Mouse (Mus musculus) ES-E14 (cell line): Measurements from ENCODE around the gene Fnd3c2. TPM values are rescaled to one million over a fixed set of nuclear protein-coding genes. Genes with fewer than 3 reads are reported as not detected.

Source experiments
- DNase-seq: peaks from one replicate; pipeline ENCODE4 v3.0.0-alpha.2; 2013; ENCODE audit warnings: low read depth, low spot score
- H3K27ac ChIP-seq: 2 replicates; pipeline ENCODE4 v1.5.1; 2012; ENCODE audit warnings: low read depth, mild to moderate bottlenecking, low read length, moderate library complexity, mixed read lengths; ENCODE audit not compliant: poor library complexity, insufficient read depth, severe bottlenecking
- H3K36me3 ChIP-seq: 2 replicates; pipeline ENCODE4 v1.6.1; 2012; ENCODE audit warnings: mild to moderate bottlenecking, low read length, moderate library complexity, mixed read lengths; ENCODE audit not compliant: control insufficient read depth, poor library complexity, insufficient read depth, severe bottlenecking
- H3K4me1 ChIP-seq, 2 experiments: fragments of 150-350 bp in 1 of 2; sonication (generic) in 1 of 2; 2 replicates each; pipeline ENCODE4 v1.6.1; 2012; ENCODE audit warnings: low read length in 2 of 2, mild to moderate bottlenecking in 1 of 2, mixed read lengths in 1 of 2; ENCODE audit not compliant: control insufficient read depth in 2 of 2, insufficient read depth in 2 of 2, poor library complexity in 1 of 2
- H3K4me3 ChIP-seq, 2 experiments: fragments of 150-350 bp in 1 of 2; sonication (generic) in 1 of 2; 2 replicates each; pipeline ENCODE4 v1.5.1; 2012; ENCODE audit warnings: low read length in 2 of 2, low read depth in 1 of 2, mild to moderate bottlenecking in 1 of 2, mixed read lengths in 1 of 2; ENCODE audit not compliant: insufficient read depth in 1 of 2, poor library complexity in 1 of 2, severe bottlenecking in 1 of 2
- H3K9ac ChIP-seq: 2 replicates; pipeline ENCODE4 v1.6.1; 2012; ENCODE audit warnings: low read depth, mild to moderate bottlenecking, low read length, mixed read lengths; ENCODE audit not compliant: poor library complexity, insufficient read depth, severe bottlenecking
- H3K9me3 ChIP-seq: fragments of 150-350 bp; sonication (generic); 2 replicates; pipeline ENCODE4 v1.6.1; 2012; ENCODE audit warnings: low read depth, mild to moderate bottlenecking, low read length; ENCODE audit not compliant: control insufficient read depth, insufficient read depth
- CHD2 ChIP-seq: IDR thresholded peaks from 2 replicates; pipeline ENCODE4 v1.6.1; 2014; ENCODE audit warnings: mild to moderate bottlenecking, low read depth, low read length, inconsistent platforms
- HCFC1 ChIP-seq: IDR thresholded peaks from 2 replicates; pipeline ENCODE4 v1.6.1; 2012; ENCODE audit warnings: low read length, inconsistent platforms, borderline replicate concordance; ENCODE audit not compliant: insufficient read depth
- MAFK ChIP-seq: IDR thresholded peaks from 2 replicates; pipeline ENCODE4 v1.6.1; 2014; ENCODE audit warnings: mild to moderate bottlenecking, low read depth, low read length, inconsistent platforms; ENCODE audit not compliant: insufficient read depth
- ZC3H11A ChIP-seq: IDR thresholded peaks from 2 replicates; pipeline ENCODE4 v1.6.1; 2012; ENCODE audit warnings: low read depth, mild to moderate bottlenecking, inconsistent platforms, low read length, borderline replicate concordance
- ZNF384 ChIP-seq: IDR thresholded peaks from 2 replicates; pipeline ENCODE4 v1.6.1; 2012; ENCODE audit warnings: low read depth, low read length, inconsistent platforms
- in situ Hi-C, 2 experiments: fragments of 600-800 bp; cut with MboI; formaldehyde crosslinking; loops; one replicate each; pipeline ENCODE4 v1.15.1; 2025; ENCODE audit warnings: low sequenced_read_pairs in 2 of 2, inconsistent platforms in 1 of 2; ENCODE audit not compliant: unreplicated experiment in 2 of 2
- total RNA-seq: library from RNA; depleted of rRNA; stranded (reverse); fragments of 300-350 nt; gene quantifications from 2 replicates; pipeline ENCODE4 v1.2.3, GENCODE M21; 2012; rRNA removed

Gene Fnd3c2
- total RNA-seq = 0.09 TPM in 1 of 2 replicates, not detected in the other

DNA sequence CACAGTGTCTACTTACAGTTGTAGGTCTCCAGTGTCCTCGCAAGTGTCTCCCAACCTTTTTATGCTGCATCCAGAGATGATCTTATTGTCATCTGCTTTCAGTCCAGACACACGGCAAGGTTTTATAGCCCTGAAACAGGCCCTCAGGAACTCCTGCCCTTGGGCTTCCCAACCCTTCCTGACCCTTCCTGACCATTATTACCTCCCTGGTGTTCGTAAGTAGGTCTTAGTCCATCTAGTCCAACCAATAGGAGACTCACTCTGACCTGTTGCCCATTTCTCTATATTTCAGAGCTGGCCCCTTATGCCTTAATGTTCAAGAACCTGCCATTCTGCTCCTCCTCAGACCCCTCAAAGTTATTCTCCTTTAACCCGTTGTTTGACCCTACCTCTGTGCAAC is at the start of gene Fnd3c2:
Gene Fnd3c2, minus strand, starts transcription at position 101 of the 400 bp plus-strand sequence.
- Histone ChIP-seq H3K4me1 (no peaks in the 10 kb centered on the region), H3K4me3 (no peak within 1 kb of the TSS), H3K36me3 (no peaks in the 10 kb centered on the region), H3K27ac (no peak within 1 kb of the TSS), H3K9me3 (no peaks in the 10 kb centered on the region), H3K9ac (no peak within 1 kb of the TSS)
- DNase-seq = no peak
- TF ChIP-seq MAFK = no peak
- in situ Hi-C loops = no loop called here

DNA sequence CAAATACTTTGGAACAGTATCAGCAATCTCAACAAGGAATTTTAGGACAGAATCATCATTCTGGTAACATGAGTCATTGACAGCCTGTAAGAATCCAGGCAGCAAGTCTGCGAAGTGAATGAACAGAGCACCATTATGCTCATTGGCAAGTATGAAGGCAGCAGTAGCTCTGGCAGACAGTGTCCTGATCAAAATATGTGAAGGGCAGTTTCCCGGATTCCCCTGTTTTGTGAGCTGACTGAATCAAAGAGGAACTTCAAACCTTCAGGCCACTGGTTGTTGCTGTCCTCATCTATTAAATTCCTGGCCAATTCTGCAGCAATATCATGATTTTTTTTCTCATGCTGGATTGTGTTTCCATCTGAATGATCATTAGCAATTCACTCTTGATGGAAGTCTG is 29.3 kb upstream of the Fnd3c2 start:
- TF ChIP-seq HCFC1 (no peak), CHD2 (no peak), ZC3H11A (no peak), ZNF384 (no peak)
- no peak for DNase-seq
- H3K4me3 ChIP-seq = no peak overlapping the region
- in situ Hi-C loops = no loop called here
- no peak overlapping the region for H3K27ac ChIP-seq
- no peaks in the 10 kb centered on the region for H3K9me3 ChIP-seq
- no peak overlapping the region for H3K9ac ChIP-seq
- no peaks in the 10 kb centered on the region for H3K36me3 ChIP-seq
- no peaks in the 10 kb centered on the region for H3K4me1 ChIP-seq

DNA sequence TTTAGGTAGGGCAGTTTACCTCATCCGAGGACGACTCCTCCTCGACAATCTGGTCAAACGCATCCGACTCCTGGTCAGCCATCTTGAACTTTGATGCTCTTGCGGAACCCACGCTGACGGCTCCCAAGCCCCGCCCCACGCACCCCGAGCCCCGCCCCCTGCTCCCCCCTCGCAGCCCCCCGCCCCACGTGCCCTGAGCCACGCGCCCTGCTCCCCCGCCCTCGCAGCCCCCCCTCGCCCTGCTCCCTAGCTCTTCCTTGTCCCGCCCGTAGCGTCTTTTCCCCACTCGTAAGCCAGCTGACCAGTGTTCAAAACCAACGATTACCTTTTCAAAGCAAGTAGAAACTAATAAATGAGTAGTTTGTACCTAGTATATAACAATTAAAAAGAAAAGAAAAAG is 34.1 kb downstream of the Fnd3c2 start, which contains the start of gene Taf9b:
Gene Taf9b, minus strand, starts transcription at position 101 of the 400 bp plus-strand sequence.
- Histone ChIP-seq H3K9me3 (no peaks in the 10 kb centered on the region), H3K4me3 (no peak within 1 kb of the TSS), H3K36me3 (no peaks in the 10 kb centered on the region), H3K9ac (no peak within 1 kb of the TSS), H3K27ac (no peak within 1 kb of the TSS), H3K4me1 (no peaks in the 10 kb centered on the region)
- no peak for DNase-seq
- in situ Hi-C loops = no loop called here
- no peak for TF ChIP-seq ZC3H11A

DNA sequence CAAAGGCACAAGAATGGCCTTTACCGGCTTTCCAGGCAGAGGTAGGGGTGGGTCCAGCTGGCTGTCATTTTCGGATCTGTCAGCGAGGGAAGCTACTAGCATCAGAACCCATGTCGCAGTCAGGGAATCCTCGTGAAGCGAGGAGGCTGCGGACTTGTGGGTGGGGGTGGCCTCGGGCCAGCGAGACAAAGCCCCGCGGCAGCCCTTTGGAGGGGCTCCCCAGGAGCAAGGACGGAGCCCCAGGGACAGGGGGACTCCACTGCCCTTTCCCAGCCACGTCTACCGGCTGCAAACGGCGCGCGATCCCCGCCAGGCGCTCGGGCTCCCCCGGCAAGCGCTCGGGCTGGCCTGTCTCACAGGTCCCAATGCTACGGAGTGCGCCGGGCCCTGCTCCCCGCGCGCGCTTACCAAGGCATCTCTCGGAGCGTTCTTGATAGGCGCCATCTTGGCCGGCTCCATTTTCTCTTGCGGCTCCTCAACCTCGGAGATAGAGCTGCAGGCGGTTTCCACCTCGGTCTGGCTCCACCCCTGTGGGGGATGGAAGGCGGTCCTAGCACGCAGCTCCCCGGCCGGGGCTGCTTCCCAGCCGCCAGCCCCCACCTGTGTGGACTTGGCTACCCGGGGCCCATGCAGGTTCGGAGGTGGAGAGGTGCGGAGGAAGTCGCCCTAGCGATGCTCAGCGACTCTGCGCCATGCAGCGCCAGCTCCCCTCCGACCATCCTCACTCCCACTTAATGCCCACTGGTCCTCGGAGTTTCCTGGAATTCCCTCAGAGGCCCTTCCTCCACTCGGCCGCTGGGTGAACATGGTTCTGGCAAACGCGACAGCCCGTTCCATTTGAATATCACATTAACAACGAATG is 35.8 kb downstream of the Fnd3c2 start:
- H3K9me3 ChIP-seq = no peaks in the 10 kb centered on the region
- no peaks in the 10 kb centered on the region for H3K4me1 ChIP-seq
- DNase-seq = peak; percentile 45
- no peak for TF ChIP-seq ZNF384
- TF ChIP-seq HCFC1 = no peak
- no peak for TF ChIP-seq ZC3H11A
- no peak for TF ChIP-seq MAFK
- no peak for TF ChIP-seq CHD2
- no peaks in the 10 kb centered on the region for H3K36me3 ChIP-seq
- in situ Hi-C loops = no loop called here
- H3K27ac ChIP-seq = no peak overlapping the region
- peak overlapping the region; percentile 77 to 78 for H3K4me3 ChIP-seq
- peak overlapping the region; percentile 76 for H3K9ac ChIP-seq

DNA sequence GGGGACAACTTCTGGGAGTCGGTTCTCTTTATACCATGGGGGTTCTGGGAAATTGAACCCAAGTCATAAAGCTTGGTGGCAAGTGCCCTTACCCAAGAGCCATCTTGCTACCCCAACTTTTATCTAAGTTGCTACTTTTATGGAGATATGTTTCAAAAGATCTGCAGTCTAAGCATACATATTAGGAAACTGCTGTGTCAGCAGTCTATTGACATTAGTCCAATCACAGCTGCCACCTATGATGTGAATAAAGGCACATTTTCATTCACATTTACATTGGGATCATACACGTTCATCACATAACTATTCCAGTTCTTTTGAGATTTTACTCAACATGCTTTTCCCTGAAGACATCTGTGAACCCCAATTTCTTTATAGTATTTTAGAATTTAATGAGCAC is 46.1 kb downstream of the Fnd3c2 start:
- Histone ChIP-seq H3K9me3 (no peaks in the 10 kb centered on the region), H3K36me3 (no peaks in the 10 kb centered on the region), H3K4me1 (no peaks in the 10 kb centered on the region), H3K9ac (no peak overlapping the region), H3K27ac (no peak overlapping the region), H3K4me3 (no peak overlapping the region)
- in situ Hi-C loops = no loop called here
- TF ChIP-seq ZC3H11A = no peak
- TF ChIP-seq ZNF384 = no peak
- peak; percentile 83 for TF ChIP-seq MAFK
- TF ChIP-seq CHD2 = no peak
- DNase-seq = no peak
